Mouse (Mus musculus) urinary bladder, postnatal 25 days (tissue): ENCODE data around the gene Robo2.
"Not testable (repeated sequence)": the region's sequence is repeated elsewhere in the genome, so short reads cannot be mapped to it uniquely, and the experiment has no call there.

ENCODE experiments used
- DNase-seq: peaks from one replicate; pipeline ENCODE4 v3.0.0; 2022; ENCODE audit warnings: low spot score

Gene Robo2

GRCm38 (mm10) chr16:74061951-74062350 lies 349.7 kb downstream of the Robo2 start:
- DNase-seq: no peak

- no peak for DNase-seq
These were observed 350.1 kb downstream of the Robo2 start for GRCm38 (mm10) chr16:74061479-74061878.

- DNase-seq: no peak
These were observed 354.7 kb downstream of the Robo2 start for GRCm38 (mm10) chr16:74056886-74057285.

GRCm38 (mm10) chr16:74056210-74056609 lies 355.4 kb downstream of the Robo2 start:
- DNase-seq: no peak

- DNase-seq: no peak
These were observed 356.4 kb downstream of the Robo2 start for GRCm38 (mm10) chr16:74055061-74055751.

- no peak for DNase-seq
These were observed 362.2 kb downstream of the Robo2 start for GRCm38 (mm10) chr16:74049467-74049866.

- DNase-seq: no peak
These were observed 362.6 kb downstream of the Robo2 start for GRCm38 (mm10) chr16:74048980-74049379.

GRCm38 (mm10) chr16:74047232-74047631 lies 364.4 kb downstream of the Robo2 start:
- DNase-seq: no peak

- DNase-seq: not testable (repeated sequence)
These were observed 370.8 kb downstream of the Robo2 start for GRCm38 (mm10) chr16:74040797-74041196.

GRCm38 (mm10) chr16:74027822-74028221 lies 383.8 kb downstream of the Robo2 start:
- DNase-seq: no peak

GRCm38 (mm10) chr16:74022281-74022978 lies 389.2 kb downstream of the Robo2 start:
- no peak for DNase-seq

- DNase-seq: no peak
These were observed 405.9 kb downstream of the Robo2 start for GRCm38 (mm10) chr16:74005767-74006166.

GRCm38 (mm10) chr16:74001331-74001730 lies 410.3 kb downstream of the Robo2 start:
- no peak for DNase-seq

GRCm38 (mm10) chr16:73991212-73991611 lies 420.4 kb downstream of the Robo2 start:
- no peak for DNase-seq

- DNase-seq: no peak
These were observed 442.1 kb downstream of the Robo2 start for GRCm38 (mm10) chr16:73969573-73969972.

GRCm38 (mm10) chr16:73964366-73964926 lies 447.2 kb downstream of the Robo2 start:
- no peak for DNase-seq

- no peak for DNase-seq
These were observed 452.1 kb downstream of the Robo2 start for GRCm38 (mm10) chr16:73959479-73959970.

GRCm38 (mm10) chr16:73958524-73958846 lies 453.1 kb downstream of the Robo2 start:
- no peak for DNase-seq

- no peak for DNase-seq
These were observed 453.7 kb downstream of the Robo2 start for GRCm38 (mm10) chr16:73957675-73958523.

GRCm38 (mm10) chr16:73946171-73946570 lies 465.5 kb downstream of the Robo2 start:
- no peak for DNase-seq

- DNase-seq: no peak
These were observed 471.4 kb downstream of the Robo2 start for GRCm38 (mm10) chr16:73940211-73940541.

- DNase-seq: no peak
These were observed 472.0 kb downstream of the Robo2 start for GRCm38 (mm10) chr16:73939423-73940210.
